Mouse (Mus musculus) thymus, postnatal 4 days (tissue): ENCODE data around the gene Otud7a.
"Not testable (repeated sequence)": the region's sequence is repeated elsewhere in the genome, so short reads cannot be mapped to it uniquely, and the experiment has no call there.

ENCODE experiments used
- DNase-seq: peaks from one replicate; pipeline ENCODE4 v3.0.0; 2021

The Otud7a gene

DNA sequence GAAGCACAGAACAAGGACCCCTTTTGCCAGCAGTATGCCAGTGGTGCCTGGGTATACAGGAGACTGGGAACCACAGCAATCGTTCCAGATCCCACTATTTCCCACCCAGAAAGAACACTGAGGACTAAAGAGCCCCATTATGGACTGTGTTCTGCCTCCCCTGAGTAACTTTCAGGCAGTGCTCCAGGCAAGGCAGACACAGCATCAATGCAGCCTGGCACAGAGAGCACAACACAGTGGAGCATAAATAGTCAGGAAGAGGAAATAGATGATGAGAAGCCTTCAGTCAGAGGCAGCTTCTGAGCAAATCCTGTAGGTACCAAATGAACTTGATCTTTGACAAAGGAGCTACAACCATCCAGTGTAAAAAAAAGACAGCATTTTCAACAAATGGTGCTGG, 115.1 kb downstream of the Otud7a start:
- no peak for DNase-seq

DNA sequence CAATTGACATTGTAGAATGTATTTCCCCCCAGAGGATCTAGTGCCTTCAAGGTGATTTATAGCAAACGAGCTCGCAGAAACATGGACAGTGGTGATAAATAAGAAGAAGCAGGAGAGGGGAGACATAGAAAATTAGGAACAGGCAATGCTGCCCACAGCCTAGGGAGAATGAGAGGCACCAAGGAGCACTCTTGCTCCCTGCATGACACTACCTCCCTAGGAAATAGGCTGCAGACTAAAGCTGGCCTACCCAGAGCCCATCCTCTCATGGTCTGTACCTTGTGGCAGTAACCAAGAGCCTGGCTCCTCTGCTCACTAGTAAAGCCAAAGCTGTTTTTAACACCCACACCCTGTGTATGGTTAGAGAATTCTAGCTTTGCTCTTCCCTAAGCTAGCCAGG, 138.8 kb downstream of the Otud7a start:
- DNase-seq = no peak

DNA sequence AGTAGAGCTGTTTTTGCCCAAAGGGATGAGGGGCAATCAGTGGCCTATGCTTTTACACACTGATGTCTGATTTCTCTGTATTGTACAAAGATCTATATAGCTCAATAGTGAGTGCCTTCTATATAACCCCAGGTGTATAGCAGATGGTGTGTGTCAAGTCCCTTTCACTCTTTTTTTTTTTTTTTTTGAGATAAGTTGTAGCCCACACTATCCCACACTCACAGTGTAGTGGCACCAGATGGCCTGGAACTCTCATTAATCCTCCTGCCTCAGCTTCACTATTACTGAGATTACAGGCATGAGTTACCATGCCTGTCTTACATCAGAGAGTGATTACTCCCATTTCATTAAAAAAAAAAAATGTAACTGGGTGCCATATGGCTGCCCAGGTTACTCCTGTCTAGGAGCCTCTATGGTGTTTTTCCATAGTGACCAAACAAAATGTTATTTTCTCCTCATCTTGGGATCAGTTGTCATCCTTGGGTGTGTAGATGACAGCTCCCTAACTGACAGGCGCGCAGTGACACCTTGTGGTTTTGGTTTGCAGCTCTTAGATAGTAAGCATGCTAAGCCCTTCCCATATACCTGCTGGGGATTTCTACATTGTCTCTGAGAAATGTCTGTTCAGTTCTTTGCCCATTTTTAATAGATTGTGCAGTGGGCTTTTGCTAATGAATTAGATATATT, 141.8 kb downstream of the Otud7a start:
- DNase-seq = no peak

DNA sequence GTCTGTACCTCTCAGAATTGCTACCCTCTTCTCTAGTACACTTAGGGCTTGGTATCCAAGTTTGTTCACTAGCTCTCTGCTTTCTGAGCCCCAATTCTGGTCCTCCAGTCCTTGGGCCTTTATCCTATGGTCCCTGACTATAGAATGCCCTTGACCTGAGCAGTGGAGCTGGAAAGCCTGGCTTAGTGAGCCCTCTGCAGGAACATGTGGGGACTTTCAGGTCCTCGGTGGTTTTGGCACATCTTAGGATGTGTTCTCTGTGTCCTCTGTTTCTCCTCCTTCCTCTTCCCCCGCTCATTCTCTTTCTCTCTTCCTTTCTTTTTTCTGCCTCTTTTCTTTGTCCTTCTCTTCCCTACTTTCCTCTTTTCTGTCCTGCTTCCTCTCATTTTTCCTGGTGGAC, 145.8 kb downstream of the Otud7a start:
- no peak for DNase-seq

DNA sequence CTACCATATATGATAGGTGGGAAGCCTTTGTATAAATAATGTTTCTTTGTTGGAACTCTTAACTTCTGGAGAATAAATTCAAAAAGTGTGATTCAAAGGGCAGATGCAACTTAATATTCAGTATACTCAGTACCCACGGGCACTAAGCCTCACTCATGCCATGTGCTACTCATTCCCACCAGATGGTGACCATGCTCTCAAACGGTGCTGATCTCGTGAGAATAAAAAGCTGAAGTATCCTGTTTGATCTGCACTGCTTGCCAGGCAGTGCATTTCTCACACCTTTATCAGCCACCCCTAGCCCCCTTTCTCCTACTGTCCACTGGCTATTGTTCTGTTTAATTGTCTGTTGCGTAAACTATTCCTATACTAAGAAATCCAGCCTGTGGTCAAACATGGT, 146.8 kb downstream of the Otud7a start:
- no peak for DNase-seq

DNA sequence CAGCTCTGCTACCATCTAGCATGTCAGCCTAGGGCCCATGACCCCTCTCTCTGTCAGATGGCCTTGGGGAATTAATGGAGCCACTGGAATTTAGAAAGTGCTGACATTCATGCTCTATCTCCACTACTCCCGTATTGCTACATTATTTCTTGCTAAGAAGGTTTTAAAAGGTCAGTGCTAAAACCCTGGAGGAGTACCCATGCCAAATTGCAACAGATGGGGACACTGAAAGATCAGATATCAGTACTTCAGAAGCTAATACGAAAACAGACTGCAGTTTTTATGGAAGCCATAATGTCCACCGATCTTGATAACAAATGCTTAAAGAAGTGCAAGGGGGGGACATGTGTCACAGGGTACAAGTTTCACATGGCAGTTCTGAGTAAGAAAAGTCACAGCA, 147.5 kb downstream of the Otud7a start:
- DNase-seq = no peak

DNA sequence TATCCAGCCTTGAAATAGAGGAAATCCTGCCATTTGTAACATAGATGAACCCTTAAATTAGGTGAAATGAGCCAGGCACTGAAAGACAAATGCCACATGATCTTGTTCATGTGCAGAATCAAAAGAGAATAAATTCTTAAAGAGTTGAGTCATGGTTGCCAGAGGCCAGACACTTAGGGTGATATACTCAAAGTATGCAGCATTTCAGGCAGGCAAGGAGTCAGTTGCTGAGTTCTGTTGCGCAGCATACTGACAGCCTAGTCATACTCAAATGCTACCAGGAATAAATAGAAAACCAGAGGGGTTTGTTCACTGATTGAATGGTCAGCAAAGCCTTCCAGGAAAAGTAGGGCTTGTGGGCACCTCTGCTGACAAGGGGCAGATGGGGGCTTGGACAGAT, 160.3 kb downstream of the Otud7a start:
- no peak for DNase-seq

DNA sequence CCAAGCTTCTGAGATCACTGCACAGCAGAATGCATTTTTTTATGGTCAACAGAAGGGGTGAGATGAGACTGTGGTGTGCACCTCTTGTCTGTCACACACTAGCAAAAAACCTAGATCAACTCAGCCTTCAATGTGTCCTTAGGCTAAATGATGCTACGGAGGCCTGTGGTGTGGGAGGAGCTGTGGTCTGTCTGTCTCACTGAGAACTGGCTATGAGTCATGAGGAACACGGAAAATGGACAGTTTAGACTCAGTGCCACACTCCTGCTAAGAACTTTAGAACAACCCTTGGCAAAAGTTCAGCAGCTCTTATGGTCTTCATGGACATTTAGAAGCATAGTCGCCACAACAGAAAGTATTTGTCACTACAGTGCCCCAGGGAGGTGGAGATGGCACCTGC, 172.5 kb downstream of the Otud7a start:
- DNase-seq = no peak

DNA sequence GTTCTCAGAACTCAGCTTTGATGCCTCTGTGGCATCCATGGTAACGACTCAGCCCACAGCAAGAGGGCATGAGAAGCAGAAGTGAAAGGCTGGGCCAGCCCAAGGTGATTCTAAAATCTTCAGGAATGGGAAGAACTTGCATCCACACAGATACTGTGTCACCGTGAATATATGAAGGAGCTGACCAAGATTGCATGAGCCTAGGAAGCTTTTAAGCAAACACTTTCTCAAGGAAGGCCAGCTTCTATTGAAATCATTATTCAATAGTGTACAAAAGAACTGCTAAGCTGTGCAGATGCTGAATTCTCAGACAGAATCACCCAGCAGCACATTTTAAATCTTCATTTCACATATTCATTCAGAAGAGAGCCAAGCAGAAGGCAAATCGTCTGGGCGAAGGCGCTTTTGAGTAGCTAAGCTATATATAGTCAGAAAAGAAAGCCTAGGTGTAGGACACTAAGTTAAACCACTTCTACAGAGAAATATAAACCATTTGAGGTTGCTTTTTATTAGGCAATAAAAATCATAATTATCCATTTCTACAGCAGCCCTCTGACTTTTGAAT, 176.3 kb downstream of the Otud7a start:
- no peak for DNase-seq

DNA sequence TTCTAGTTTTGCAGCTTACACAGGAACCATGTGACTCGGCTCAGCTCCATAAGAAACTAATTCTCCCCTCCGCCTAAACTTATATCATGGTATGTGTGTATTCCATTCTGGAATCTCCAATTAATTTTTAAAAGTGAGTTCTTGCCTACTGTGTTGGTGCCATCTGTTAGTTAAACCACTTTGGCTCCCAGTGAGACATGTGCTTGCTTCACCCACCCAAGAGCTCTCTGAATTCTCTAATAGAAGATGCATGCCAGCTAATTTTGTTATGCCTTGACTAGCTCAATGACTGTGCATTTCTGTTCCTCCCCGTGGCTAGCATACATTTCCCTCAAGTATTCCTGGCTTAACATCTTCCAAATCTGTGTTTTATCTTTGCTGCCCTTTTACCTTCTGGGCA, 193.1 kb downstream of the Otud7a start:
- no peak for DNase-seq

DNA sequence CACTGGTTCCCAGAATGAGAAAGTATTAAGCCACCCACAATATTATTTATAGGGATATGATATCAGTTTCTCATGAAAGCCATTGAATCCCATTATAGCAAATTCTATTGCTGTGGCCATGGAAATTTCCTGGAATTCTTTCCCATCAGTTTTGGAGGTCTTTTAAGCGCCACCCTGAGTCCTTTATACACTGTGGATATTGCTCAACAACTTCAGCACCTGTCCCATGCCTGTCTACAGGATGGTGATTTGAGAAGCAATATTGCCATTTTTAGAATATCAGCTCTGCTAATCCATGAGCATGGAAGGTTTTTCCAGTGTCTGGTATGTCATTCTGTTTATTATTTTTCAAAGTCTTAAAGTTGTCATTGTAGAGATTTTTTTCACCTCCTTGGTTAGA, 199.5 kb downstream of the Otud7a start:
- DNase-seq = no peak

DNA sequence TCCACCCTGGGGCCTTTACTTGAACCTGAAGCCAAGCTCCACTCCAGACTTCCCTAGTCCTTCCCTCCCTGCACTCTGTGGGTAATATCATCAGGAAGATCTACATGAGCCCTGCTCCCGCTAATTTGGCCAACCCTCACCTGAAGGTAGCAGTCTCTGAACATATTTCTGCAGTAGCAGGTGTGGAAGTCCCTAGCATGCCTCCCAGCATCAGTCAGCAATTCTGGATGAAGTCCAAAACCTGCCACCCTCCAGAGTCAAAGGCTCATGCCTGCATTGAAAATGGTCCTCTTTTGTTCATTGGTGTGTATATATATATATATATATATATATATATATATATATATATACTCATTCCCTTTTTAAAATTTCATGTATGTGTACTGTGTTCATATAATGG, 202.6 kb downstream of the Otud7a start:
- no peak for DNase-seq

DNA sequence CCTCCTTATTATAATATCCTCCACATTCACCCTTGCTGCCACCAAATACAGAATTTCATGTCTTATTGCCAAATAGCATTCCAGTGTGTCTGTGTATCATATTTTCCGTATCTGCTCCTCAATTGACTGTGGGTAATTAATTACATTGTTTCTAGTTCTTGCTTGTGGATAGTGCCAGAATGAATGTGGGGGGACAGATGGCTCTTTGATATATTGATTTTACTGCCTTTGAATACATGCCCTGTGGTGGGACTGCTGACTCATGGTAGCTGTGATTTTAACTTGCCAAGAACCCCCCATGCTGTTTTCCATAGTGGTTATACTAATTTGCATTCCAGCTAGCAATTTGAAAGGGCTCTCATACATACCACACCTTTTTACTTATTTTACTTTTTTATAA, 215.7 kb downstream of the Otud7a start:
- no peak for DNase-seq

DNA sequence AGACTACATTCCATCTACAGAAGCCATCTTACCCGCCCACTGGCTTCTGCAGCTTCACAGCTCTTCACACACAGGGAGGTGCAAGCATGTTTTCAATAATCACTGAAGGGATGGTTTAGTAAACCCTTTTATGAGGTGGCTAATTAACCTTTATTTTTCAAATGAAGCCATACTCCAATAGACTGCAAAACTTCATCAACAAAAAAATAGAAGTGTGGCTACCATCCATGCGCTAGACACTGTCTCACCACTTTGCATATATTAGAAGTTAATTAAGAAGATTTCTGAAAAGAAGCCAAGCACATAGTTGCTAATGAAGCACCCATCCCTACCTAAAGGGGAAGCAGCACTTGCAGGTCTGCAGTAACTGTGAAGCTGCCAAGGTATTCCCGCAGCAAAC, 218.2 kb downstream of the Otud7a start:
- no peak for DNase-seq

DNA sequence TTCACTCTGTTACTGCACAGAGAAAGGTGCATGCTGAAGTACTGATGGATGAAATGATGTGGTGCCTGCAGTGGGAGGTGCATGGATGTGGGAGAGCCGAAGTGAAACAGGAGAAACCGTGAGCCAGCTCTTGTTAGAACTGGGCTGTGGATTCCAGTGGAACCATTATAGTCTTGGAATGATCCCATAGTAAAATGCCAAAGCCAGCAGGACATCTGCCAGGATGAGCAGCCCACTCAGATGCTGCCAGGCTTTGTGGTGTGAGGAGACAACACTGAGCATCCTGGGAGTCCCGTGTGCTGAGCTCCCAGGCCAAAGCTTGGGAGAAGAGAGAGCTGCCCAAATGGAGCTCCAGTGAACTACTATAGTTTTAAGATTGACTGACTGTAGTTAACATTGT, 220.9 kb downstream of the Otud7a start:
- no peak for DNase-seq

DNA sequence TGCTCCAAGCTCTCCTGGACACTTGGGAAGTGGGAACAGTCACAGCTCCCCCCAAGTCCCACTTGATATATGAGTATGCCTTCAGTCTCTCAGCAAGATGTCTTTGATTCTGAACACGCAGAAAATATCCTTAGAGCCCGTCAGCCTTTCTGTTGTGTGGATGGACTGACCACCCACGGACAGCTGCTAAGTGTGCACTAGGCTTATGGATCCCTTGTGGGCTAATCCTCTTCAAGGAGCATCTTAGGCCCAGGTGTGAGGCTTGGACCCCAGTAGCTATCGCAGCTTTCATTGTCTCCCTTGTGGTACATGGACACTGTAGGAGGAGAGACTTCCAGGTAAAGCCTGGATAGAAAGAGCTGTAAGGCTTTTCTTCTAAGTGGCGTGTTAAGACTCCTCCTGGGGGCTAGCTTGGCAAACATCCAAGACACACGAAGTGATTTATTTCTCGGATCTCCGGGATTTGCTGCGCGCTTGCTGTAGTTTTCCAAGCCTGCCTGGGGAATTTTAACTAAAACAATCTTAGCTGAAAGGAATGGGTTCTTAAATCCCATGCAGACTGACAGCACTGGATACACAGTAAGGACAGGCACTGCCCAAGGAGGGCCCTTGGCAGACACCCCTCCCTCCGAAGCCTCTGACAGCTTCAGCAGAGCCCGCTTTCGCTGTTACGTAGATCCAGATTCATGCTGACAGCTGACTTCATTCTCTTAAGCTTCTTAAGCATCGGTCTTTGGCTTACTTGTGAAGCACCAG, 223.6 kb downstream of the Otud7a start:
- DNase-seq = no peak

DNA sequence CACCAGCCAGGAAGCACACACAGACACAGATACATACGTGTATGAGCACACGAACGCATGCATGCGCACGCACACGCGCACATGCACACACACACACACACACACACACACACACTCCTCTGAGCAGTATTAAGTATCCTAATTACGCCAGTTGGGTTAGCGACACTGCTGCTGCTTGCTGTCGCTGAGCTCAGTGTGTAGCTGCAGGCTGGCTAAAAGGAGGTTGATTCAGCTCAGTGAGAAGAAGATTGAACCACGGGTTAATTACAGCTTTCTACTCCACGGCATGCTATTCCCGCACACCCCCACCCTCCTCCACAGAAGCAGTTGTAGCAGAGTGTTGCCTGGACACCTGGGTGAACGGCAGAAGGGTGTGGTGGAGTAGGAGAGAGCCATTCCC, 224.4 kb downstream of the Otud7a start:
- no peak for DNase-seq

DNA sequence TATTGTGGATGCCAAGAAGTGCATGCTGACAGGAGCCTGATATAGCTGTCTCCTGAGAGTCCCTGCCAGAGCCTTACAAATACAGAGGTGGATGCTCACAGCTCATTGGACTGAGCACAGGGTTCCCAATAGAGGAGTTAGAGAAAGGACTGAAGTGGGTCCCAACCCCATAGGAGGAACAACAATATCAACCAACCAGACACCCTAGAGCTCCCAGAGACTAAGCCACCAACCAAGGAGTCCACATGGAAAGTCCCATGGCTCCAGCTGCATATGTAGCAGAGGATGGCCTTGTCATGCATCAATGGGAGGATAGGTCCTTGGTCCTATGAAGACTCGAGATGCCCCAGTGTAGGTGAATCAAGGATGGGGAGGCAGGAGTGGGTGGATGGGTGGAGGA, 226.4 kb downstream of the Otud7a start:
- not testable (repeated sequence) for DNase-seq

DNA sequence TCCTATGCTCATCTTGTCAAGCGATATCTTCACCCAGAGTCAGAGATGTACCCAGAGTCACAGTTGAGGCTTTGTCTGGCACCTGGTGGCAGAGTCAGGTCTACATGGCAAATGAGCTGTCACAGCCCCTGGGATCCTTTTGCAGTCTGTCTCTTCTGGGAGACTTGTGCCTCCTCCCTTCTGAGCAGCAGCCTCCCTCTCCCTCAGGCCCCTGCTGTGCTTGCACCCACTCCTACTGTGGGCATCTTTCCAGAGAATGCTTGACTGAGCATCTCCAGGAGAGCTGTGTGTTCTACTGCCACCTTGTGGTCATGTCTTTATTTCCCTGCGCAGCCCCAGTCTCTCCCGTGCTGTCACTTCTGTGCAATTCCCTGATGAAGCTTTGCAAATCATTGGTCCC, 227.4 kb downstream of the Otud7a start:
- DNase-seq = peak; percentile 47

DNA sequence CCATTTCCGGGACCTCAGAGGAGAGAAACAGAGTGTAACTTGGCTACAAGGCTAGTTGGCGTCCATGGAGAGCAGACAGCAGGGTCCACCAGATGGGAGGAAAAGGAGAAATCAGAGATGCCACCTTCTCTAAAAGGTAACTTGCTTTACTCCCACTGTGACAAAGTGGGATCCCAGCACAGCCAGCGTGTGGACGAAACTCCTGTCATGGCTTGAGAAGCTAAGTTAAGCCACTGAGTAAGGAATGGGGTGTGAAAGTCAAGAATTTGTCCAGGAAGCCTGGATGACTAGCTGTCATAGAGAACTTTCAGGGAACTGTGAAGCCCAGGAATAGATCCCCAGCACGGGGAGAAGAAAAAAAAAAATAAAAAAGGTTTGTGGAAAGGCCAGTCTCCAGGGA, 232.1 kb downstream of the Otud7a start:
- no peak for DNase-seq

DNA sequence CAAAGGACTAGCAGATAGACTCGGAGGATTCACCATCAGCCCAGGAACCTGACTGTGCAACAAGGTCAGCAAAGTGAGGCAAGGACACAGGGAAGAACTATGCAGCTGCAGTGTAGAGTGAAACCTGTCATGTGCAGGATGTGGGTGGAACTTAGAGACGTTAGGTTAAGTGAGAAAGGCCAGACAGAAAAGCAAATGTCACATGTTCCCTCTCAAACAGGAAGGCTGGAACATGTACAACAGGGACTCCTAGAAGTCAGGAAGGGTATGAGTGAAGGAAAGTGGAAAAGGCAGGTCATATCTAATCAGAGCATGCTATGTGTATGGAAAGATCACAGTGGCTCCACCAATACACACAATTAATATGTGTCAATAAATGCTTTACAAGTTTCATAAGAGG, 232.6 kb downstream of the Otud7a start:
- no peak for DNase-seq

DNA sequence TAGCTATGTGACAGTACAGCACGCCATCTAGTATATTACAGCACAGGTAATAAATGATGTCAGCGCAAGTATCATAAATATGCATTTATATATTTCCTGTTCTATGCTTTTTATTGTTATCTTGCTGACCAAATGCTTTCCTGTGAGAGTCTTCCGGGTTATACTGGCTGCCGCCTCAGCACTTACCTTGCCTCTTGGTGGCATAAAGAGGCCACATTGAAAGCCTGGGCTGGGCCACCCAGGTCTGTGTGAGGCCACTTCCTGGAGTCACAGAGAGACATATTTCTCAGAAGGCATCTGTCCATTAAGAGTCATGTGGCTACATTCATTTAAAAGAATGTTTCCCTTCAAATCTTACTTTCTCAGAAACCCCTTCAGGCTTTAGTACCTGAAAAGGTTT, 242.5 kb downstream of the Otud7a start:
- DNase-seq = no peak

DNA sequence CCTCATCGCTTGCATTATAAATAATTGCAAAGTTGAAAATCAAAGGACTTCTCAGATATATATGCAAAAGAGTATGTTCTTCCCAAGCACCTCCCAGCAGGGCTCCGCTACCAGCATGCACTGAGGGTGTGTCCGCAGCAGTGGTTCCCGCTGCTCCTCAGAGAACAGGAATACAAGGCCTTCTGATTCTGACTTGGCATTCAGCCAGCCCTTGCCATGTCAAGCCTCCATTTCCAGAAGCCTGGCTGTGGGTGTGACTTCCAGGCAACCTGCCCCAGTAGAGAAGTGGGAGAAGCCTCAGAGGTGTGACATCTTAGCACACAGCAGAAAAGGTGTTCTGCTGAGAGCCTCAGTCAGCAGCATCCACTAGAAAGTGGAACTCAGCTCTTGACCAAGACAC, 253.4 kb downstream of the Otud7a start:
- no peak for DNase-seq

DNA sequence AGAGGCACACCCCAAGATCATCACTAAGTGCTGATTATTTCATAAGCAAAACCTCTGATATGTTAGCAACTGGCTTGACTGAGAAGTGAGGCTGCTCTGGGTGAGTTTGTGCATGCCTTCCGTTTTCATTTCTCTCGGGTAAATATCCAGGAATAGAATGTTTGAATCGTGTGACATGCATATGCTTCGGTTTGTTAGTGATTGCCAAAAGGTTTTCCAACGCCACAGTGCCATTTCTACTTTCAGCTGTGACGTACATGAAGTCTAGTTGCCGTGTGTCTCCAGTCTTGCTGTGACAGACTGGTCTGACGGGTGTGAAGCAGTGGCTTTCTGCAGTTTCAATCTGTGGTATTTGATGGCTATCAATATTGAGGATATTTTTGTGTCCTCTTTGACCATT, 273.4 kb downstream of the Otud7a start:
- DNase-seq = no peak
